Mouse (Mus musculus) liver, embryonic 14.5 days (tissue): ENCODE data around the gene Obscn.
A peak's percentile ranks its signal among the peaks of the same experiment; 100 is the strongest.

Source experiments
- CTCF ChIP-seq: IDR thresholded peaks from 2 replicates; pipeline ENCODE4 v1.5.1; 2016; ENCODE audit warnings: antibody characterized with exemption, low read depth, control low read depth
- EP300 ChIP-seq: IDR thresholded peaks from 2 replicates; pipeline ENCODE4 v1.6.1; 2016; ENCODE audit warnings: antibody characterized with exemption, low read depth

- TF ChIP-seq EP300 (no peak), CTCF (peak; percentile 3; the same call in 1 of the 2 replicates)
Observed at GRCm38 (mm10) chr11:58961364-58962177, 174.6 kb downstream of the Obscn start.
